Mouse (Mus musculus) hindbrain, embryonic 10.5 days (tissue): ENCODE results near the gene Ssr4. TPM values are rescaled to one million over a fixed set of nuclear protein-coding genes. Genes with fewer than 3 reads are reported as not detected.
A peak's percentile ranks its signal among the peaks of the same experiment; 100 is the strongest.

Experiments used
- DNase-seq: peaks from one replicate; pipeline ENCODE4 v3.0.0-alpha.2; 2017; ENCODE audit warnings: low spot score
- H3K27ac ChIP-seq: fragments of 300-500 bp; sonication (generic); 2 replicates; pipeline ENCODE4 v1.5.1; 2016; ENCODE audit warnings: mild to moderate bottlenecking, moderate library complexity
- H3K27me3 ChIP-seq: fragments of 300-500 bp; sonication (generic); 2 replicates; pipeline ENCODE4 v1.6.1; 2016; ENCODE audit warnings: mild to moderate bottlenecking; ENCODE audit not compliant: poor library complexity, insufficient read depth, severe bottlenecking
- H3K36me3 ChIP-seq: fragments of 300-500 bp; sonication (generic); 2 replicates; pipeline ENCODE4 v1.6.1; 2016; ENCODE audit warnings: mild to moderate bottlenecking, moderate library complexity
- H3K4me1 ChIP-seq: fragments of 300-500 bp; sonication (generic); replicated peaks from 2 replicates; pipeline ENCODE4 v1.6.1; 2016; ENCODE audit warnings: mild to moderate bottlenecking
- H3K4me3 ChIP-seq: fragments of 300-500 bp; sonication (generic); 2 replicates; pipeline ENCODE4 v1.5.1; 2016; ENCODE audit warnings: mild to moderate bottlenecking, moderate library complexity
- H3K9me3 ChIP-seq: fragments of 300-500 bp; sonication (generic); 2 replicates; pipeline ENCODE4 v1.6.1; 2016; ENCODE audit warnings: mild to moderate bottlenecking, moderate library complexity
- WGBS: fragments of 180-500 bp; shearing (Covaris S2); methylation state at CpG from one replicate; pipeline ENCODE4 v1.1.7; 2016; 5-methylcytosine and 5-hydroxymethylcytosine counted together
- polyA plus RNA-seq: library from polyadenylated mRNA; unstranded; fragments of >200 nt; fragmentation: Nextera tagmentation; extraction: Ambion mirVana; gene quantifications from 2 replicates; pipeline ENCODE4 v1.2.1, GENCODE M21; 2016

Ssr4 gene
- polyA plus RNA-seq, 1 experiment from 2014 or later, result 140 TPM

GRCm38 (mm10) chrX:73774802-73775483, 11.9 kb upstream of the Ssr4 start:
- Histone ChIP-seq H3K36me3 (peaks cover 35% of the 10 kb centered on the region), H3K9me3 (no peaks in the 10 kb centered on the region), H3K4me1 (no peaks in the 10 kb centered on the region), H3K4me3 (no peak overlapping the region), H3K27me3 (peaks cover 3% of the 10 kb centered on the region; the same call in 1 of the 2 replicates), H3K27ac (no peak overlapping the region; the same call in 1 of the 2 replicates)
- WGBS, result 69% methylated on average over 10 of the region's 10 CpGs
- peak; percentile 9 for DNase-seq

- no peak overlapping the region for H3K4me3 ChIP-seq
- H3K27me3 ChIP-seq, result peaks cover 5% of the 10 kb centered on the region; the same call in 1 of the 2 replicates
- peaks cover 12% of the 10 kb centered on the region for H3K4me1 ChIP-seq
- peaks cover 55% of the 10 kb centered on the region for H3K36me3 ChIP-seq
- no peak overlapping the region for H3K27ac ChIP-seq
- DNase-seq, result no peak
- no peaks in the 10 kb centered on the region for H3K9me3 ChIP-seq
- whole genome bisulfite sequencing, result 97% methylated on average over 3 of the region's 3 CpGs
Observed at GRCm38 (mm10) chrX:73782227-73782626, 4.6 kb upstream of the Ssr4 start.

GRCm38 (mm10) chrX:73785666-73786065, 1.2 kb upstream of the Ssr4 start:
- H3K36me3 ChIP-seq, result peaks cover 41% of the 10 kb centered on the region
- H3K4me1 ChIP-seq, result peaks cover 23% of the 10 kb centered on the region
- H3K4me3 ChIP-seq, result peak overlapping the region; percentile 68
- no peak for DNase-seq
- peak overlapping the region; percentile 92 for H3K27ac ChIP-seq
- H3K9me3 ChIP-seq, result no peaks in the 10 kb centered on the region
- H3K27me3 ChIP-seq, result peaks cover 5% of the 10 kb centered on the region; the same call in 1 of the 2 replicates

GRCm38 (mm10) chrX:73787225-73787558, 364 bp downstream of the Ssr4 start:
- Histone ChIP-seq H3K27ac (peak overlapping the region; percentile 92), H3K4me1 (peaks cover 23% of the 10 kb centered on the region), H3K9me3 (no peaks in the 10 kb centered on the region), H3K36me3 (peaks cover 35% of the 10 kb centered on the region), H3K4me3 (peak overlapping the region; percentile 68), H3K27me3 (peaks cover 5% of the 10 kb centered on the region; the same call in 1 of the 2 replicates)
- WGBS, result 23% methylated on average over 22 of the region's 22 CpGs
- no peak for DNase-seq

- no peak for DNase-seq
- 84% methylated on average over 1 of the region's 1 CpGs for WGBS
- Histone ChIP-seq H3K4me1 (peaks cover 23% of the 10 kb centered on the region), H3K36me3 (peaks cover 29% of the 10 kb centered on the region), H3K9me3 (no peaks in the 10 kb centered on the region), H3K27ac (no peak overlapping the region), H3K27me3 (peaks cover 5% of the 10 kb centered on the region; the same call in 1 of the 2 replicates), H3K4me3 (peak overlapping the region; percentile 68)
Observed at GRCm38 (mm10) chrX:73788501-73788900, 1.7 kb downstream of the Ssr4 start.

GRCm38 (mm10) chrX:73793039-73793438, 6.2 kb downstream of the Ssr4 start:
- no peak overlapping the region for H3K27ac ChIP-seq
- H3K4me1 ChIP-seq, result peaks cover 7% of the 10 kb centered on the region
- no peak for DNase-seq
- H3K36me3 ChIP-seq, result peaks cover 34% of the 10 kb centered on the region
- no peak overlapping the region for H3K4me3 ChIP-seq
- H3K27me3 ChIP-seq, result no peaks in the 10 kb centered on the region; the same call in 1 of the 2 replicates
- no peaks in the 10 kb centered on the region for H3K9me3 ChIP-seq

GRCm38 (mm10) chrX:73793505-73793904, 6.7 kb downstream of the Ssr4 start:
- Histone ChIP-seq H3K9me3 (no peaks in the 10 kb centered on the region), H3K36me3 (peaks cover 33% of the 10 kb centered on the region), H3K27ac (no peak overlapping the region), H3K4me1 (0 out of 2 replicates have a peak, but pooled peaks cover 3% of the 10 kb centered on the region), H3K4me3 (no peak overlapping the region), H3K27me3 (peaks cover 3% of the 10 kb centered on the region; the same call in 1 of the 2 replicates)
- DNase-seq, result no peak
- WGBS, result 56% methylated on average over 1 of the region's 1 CpGs

- no peak overlapping the region for H3K27ac ChIP-seq
Observed at GRCm38 (mm10) chrX:73797511-73797910, 10.7 kb downstream of the Ssr4 start.

GRCm38 (mm10) chrX:73798502-73798901, 11.7 kb downstream of the Ssr4 start:
- H3K36me3 ChIP-seq, result peaks cover 5% of the 10 kb centered on the region; the same call in 1 of the 2 replicates
- H3K4me3 ChIP-seq, result no peak overlapping the region
- no peaks in the 10 kb centered on the region for H3K9me3 ChIP-seq
- no peak overlapping the region for H3K27ac ChIP-seq
- WGBS, result 55% methylated on average over 8 of the region's 9 CpGs
- H3K4me1 ChIP-seq, result no peaks in the 10 kb centered on the region
- DNase-seq, result peak; percentile 54
- H3K27me3 ChIP-seq, result 0 out of 2 replicates have a peak, but pooled peaks cover 6% of the 10 kb centered on the region

More at GRCm38 (mm10) chrX:73797511-73797910, 10.7 kb downstream of the Ssr4 start:
- DNase-seq, result no peak
- Histone ChIP-seq H3K4me3 (no peak overlapping the region), H3K4me1 (no peaks in the 10 kb centered on the region), H3K27me3 (0 out of 2 replicates have a peak, but pooled peaks cover 6% of the 10 kb centered on the region), H3K36me3 (peaks cover 5% of the 10 kb centered on the region; the same call in 1 of the 2 replicates), H3K9me3 (no peaks in the 10 kb centered on the region)
- WGBS, result 87% methylated on average over 2 of the region's 2 CpGs

- H3K9me3 ChIP-seq, result no peaks in the 10 kb centered on the region
- H3K36me3 ChIP-seq, result no peaks in the 10 kb centered on the region
- H3K4me3 ChIP-seq, result no peak overlapping the region
- 60% methylated on average over 1 of the region's 1 CpGs for WGBS
- H3K27ac ChIP-seq, result no peak overlapping the region
- H3K4me1 ChIP-seq, result no peaks in the 10 kb centered on the region; the same call in 1 of the 2 replicates
- no peaks in the 10 kb centered on the region for H3K27me3 ChIP-seq
- no peak for DNase-seq
Observed at GRCm38 (mm10) chrX:73805814-73806213, 19.0 kb downstream of the Ssr4 start.

GRCm38 (mm10) chrX:73815072-73815471, 28.2 kb downstream of the Ssr4 start:
- 0 out of 2 replicates have a peak, but pooled peaks cover 5% of the 10 kb centered on the region for H3K4me1 ChIP-seq
- peak overlapping the region; percentile 87 for H3K27ac ChIP-seq
- H3K4me3 ChIP-seq, result peak overlapping the region; percentile 45
- 16% methylated on average over 14 of the region's 14 CpGs for WGBS
- no peaks in the 10 kb centered on the region for H3K9me3 ChIP-seq
- H3K36me3 ChIP-seq, result no peaks in the 10 kb centered on the region
- DNase-seq, result peak; percentile 53
- no peaks in the 10 kb centered on the region for H3K27me3 ChIP-seq

- H3K4me1 ChIP-seq, result 0 out of 2 replicates have a peak, but pooled peaks cover 5% of the 10 kb centered on the region
- whole genome bisulfite sequencing, result 41% methylated on average over 3 of the region's 3 CpGs
- no peaks in the 10 kb centered on the region for H3K36me3 ChIP-seq
- DNase-seq, result no peak
- H3K27ac ChIP-seq, result no peak overlapping the region
- H3K9me3 ChIP-seq, result no peaks in the 10 kb centered on the region
- H3K27me3 ChIP-seq, result no peaks in the 10 kb centered on the region
- no peak overlapping the region for H3K4me3 ChIP-seq
Observed at GRCm38 (mm10) chrX:73816596-73817314, 29.9 kb downstream of the Ssr4 start.

GRCm38 (mm10) chrX:73823747-73824146, 36.9 kb downstream of the Ssr4 start:
- Histone ChIP-seq H3K36me3 (no peaks in the 10 kb centered on the region), H3K9me3 (0 out of 2 replicates have a peak, but pooled peaks cover 7% of the 10 kb centered on the region), H3K27ac (peak overlapping the region; percentile 89), H3K4me3 (peak overlapping the region; percentile 65), H3K4me1 (peaks cover 19% of the 10 kb centered on the region; the same call in 1 of the 2 replicates), H3K27me3 (peaks cover 35% of the 10 kb centered on the region)
- DNase-seq, result peak; percentile 20
- 23% methylated on average over 17 of the region's 17 CpGs for WGBS
